Mouse (Mus musculus) hindbrain, embryonic 14.5 days (tissue): ENCODE measurements around the gene Atp6v0c. TPM values are rescaled to one million over a fixed set of nuclear protein-coding genes. Genes with fewer than 3 reads are reported as not detected.
A peak's percentile ranks its signal among the peaks of the same experiment; 100 is the strongest.

Experiments
- ATAC-seq: fragments of 200-750 bp; cut with Nextera tagmentation; 2 replicates; pipeline ENCODE4 v1.8.0; 2017; ENCODE audit warnings: moderate number of reproducible peaks, mild to moderate bottlenecking, moderate TSS enrichment, moderate library complexity; ENCODE audit not compliant: low FRiP score
- DNase-seq: peaks from one replicate; pipeline ENCODE4 v3.0.0-alpha.2; 2015; ENCODE audit warnings: low spot score
- H3K27ac ChIP-seq: fragments of 300-500 bp; sonication (generic); 2 replicates; pipeline ENCODE4 v1.5.1; 2014; ENCODE audit warnings: mild to moderate bottlenecking, moderate library complexity
- H3K27me3 ChIP-seq: fragments of 300-500 bp; sonication (generic); 2 replicates; pipeline ENCODE4 v1.6.1; 2014; ENCODE audit warnings: mild to moderate bottlenecking, low read length, mixed read lengths; ENCODE audit not compliant: control insufficient read depth, insufficient read depth
- H3K36me3 ChIP-seq: fragments of 300-500 bp; sonication (generic); replicated peaks from 2 replicates; pipeline ENCODE4 v1.6.1; 2014; ENCODE audit not compliant: control insufficient read depth, insufficient read depth
- H3K4me1 ChIP-seq: fragments of 300-500 bp; sonication (generic); replicated peaks from 2 replicates; pipeline ENCODE4 v1.6.1; 2014; ENCODE audit warnings: antibody characterized with exemption, low read length, mixed read lengths; ENCODE audit not compliant: control insufficient read depth, insufficient read depth
- H3K4me2 ChIP-seq: fragments of 300-500 bp; sonication (generic); replicated peaks from 2 replicates; pipeline ENCODE4 v1.6.1; 2014; ENCODE audit warnings: mild to moderate bottlenecking, moderate library complexity
- H3K4me3 ChIP-seq: fragments of 300-500 bp; sonication (generic); replicated peaks from 2 replicates; pipeline ENCODE4 v1.5.1; 2014; ENCODE audit warnings: mild to moderate bottlenecking, low read length
- H3K9ac ChIP-seq: fragments of 300-500 bp; sonication (generic); 2 replicates; pipeline ENCODE4 v1.6.1; 2014
- H3K9me3 ChIP-seq: fragments of 300-500 bp; sonication (generic); 2 replicates; pipeline ENCODE4 v1.6.1; 2016; ENCODE audit warnings: low read length; ENCODE audit not compliant: control insufficient read depth
- WGBS: fragments of 180-500 bp; shearing (Covaris S2); extraction: QIAGEN DNeasy Blood & Tissue Kit; methylation state at CpG from one replicate; pipeline ENCODE4 v1.1.7; 2014; 5-methylcytosine and 5-hydroxymethylcytosine counted together
- polyA plus RNA-seq: library from polyadenylated mRNA; unstranded; fragments of >200 nt; fragmentation: Nextera tagmentation; extraction: Ambion mirVana; gene quantifications from 2 replicates; pipeline ENCODE4 v1.2.1, GENCODE M21; 2014

The Atp6v0c gene
- polyA plus RNA-seq, 1 experiment from 2014 or later = 1,495 TPM

GRCm38 (mm10) chr17:24151382-24151781 is 18.1 kb downstream of the Atp6v0c start:
- Histone ChIP-seq H3K4me1 (peaks cover 7% of the 10 kb centered on the region; the same call in 1 of the 2 replicates), H3K27me3 (no peaks in the 10 kb centered on the region), H3K4me2 (peak overlapping the region; percentile 55), H3K27ac (no peak overlapping the region), H3K36me3 (peaks cover 11% of the 10 kb centered on the region), H3K9me3 (no peaks in the 10 kb centered on the region), H3K9ac (no peak overlapping the region), H3K4me3 (no peak overlapping the region)
- ATAC-seq (no peak), DNase-seq (no peak)
- WGBS = 20% methylated on average over 7 of the region's 7 CpGs

GRCm38 (mm10) chr17:24150824-24151223 is 18.7 kb downstream of the Atp6v0c start, which contains the start of gene Pdpk1:
Gene Pdpk1, minus strand, starts transcription at chr17:24150924.
- DNase-seq (no peak), ATAC-seq (no peak)
- H3K27me3 ChIP-seq = no peaks in the 10 kb centered on the region
- H3K4me3 ChIP-seq = peak within 1 kb of the TSS; percentile 27; the same call in 1 of the 2 replicates
- no peaks in the 10 kb centered on the region for H3K9me3 ChIP-seq
- H3K36me3 ChIP-seq = peaks cover 5% of the 10 kb centered on the region
- no peak within 1 kb of the TSS for H3K27ac ChIP-seq
- peak within 1 kb of the TSS; percentile 55 for H3K4me2 ChIP-seq
- 85% methylated on average over 2 of the region's 2 CpGs for WGBS
- H3K9ac ChIP-seq = no peak within 1 kb of the TSS; the same call in 1 of the 2 replicates
- peaks cover 7% of the 10 kb centered on the region; the same call in 1 of the 2 replicates for H3K4me1 ChIP-seq

- WGBS = 91% methylated on average over 7 of the region's 7 CpGs
- no peak for DNase-seq
- Histone ChIP-seq H3K4me1 (peaks cover 7% of the 10 kb centered on the region; the same call in 1 of the 2 replicates), H3K27me3 (no peaks in the 10 kb centered on the region), H3K9ac (no peak overlapping the region), H3K9me3 (no peaks in the 10 kb centered on the region), H3K36me3 (no peaks in the 10 kb centered on the region), H3K27ac (no peak overlapping the region), H3K4me2 (no peak overlapping the region), H3K4me3 (no peak overlapping the region)
- ATAC-seq = no peak
Observed at GRCm38 (mm10) chr17:24149421-24149820, 20.1 kb downstream of the Atp6v0c start.

DNA sequence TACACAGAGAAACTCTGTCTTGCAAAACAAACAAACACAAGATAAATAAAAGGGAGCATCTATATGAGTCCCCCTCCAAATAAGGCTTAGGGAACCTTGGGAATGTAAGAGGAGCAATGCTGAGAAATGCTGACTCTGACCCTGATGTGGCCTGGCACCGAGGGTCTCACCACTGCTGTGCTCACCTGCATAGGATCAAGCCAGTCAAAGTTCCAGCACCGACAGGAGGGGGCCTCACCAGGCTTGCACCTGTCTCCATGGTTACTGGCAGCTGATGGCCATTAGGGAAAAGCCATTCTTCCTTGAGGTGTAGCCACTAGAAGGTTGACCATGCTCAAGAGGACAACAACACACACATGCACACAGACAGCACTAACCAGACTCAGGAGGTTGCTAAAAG is 26.6 kb downstream of the Atp6v0c start:
- Histone ChIP-seq H3K4me3 (no peak overlapping the region), H3K4me2 (no peak overlapping the region), H3K27ac (no peak overlapping the region), H3K27me3 (no peaks in the 10 kb centered on the region), H3K9ac (no peak overlapping the region), H3K36me3 (no peaks in the 10 kb centered on the region), H3K9me3 (no peaks in the 10 kb centered on the region), H3K4me1 (peaks cover 21% of the 10 kb centered on the region)
- ATAC-seq (no peak), DNase-seq (no peak)
- WGBS = 57% methylated on average over 2 of the region's 2 CpGs

DNA sequence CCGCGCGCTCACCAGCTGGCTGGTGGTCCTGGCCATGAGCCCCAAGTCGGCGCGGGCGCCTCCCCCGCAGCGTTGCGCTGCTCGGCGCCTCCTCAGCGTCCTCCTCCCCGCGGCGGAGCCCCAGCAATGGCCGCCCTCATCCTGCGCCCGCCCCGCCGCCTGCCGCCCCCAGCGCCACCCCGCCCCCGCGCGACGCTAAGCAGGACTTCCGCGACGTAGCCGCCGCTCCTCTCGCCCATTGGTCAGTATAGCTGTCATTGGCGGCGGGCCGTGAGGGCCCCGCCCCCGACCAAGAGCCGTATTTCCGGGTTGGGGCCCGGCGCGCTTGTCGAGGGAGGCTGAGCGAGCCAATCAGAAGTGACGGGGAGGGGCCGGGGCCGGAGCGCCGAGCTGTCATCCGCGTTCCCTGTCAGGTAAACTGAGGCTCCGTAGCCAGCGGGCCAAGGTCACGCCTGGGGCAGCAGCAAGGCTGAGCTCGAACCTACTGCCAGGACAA is 28.0 kb downstream of the Atp6v0c start:
- peak; percentile 98 for DNase-seq
- peak overlapping the region; percentile 82 for H3K27ac ChIP-seq
- H3K4me3 ChIP-seq = peak overlapping the region; percentile 91
- WGBS = under 1% methylated on average over 52 of the region's 57 CpGs
- no peaks in the 10 kb centered on the region for H3K27me3 ChIP-seq
- peaks cover 25% of the 10 kb centered on the region for H3K4me1 ChIP-seq
- H3K9me3 ChIP-seq = no peaks in the 10 kb centered on the region
- peak overlapping the region; percentile 84 for H3K4me2 ChIP-seq
- H3K36me3 ChIP-seq = no peaks in the 10 kb centered on the region
- peak overlapping the region; percentile 89 for H3K9ac ChIP-seq
- ATAC-seq = peak; percentile 97

DNA sequence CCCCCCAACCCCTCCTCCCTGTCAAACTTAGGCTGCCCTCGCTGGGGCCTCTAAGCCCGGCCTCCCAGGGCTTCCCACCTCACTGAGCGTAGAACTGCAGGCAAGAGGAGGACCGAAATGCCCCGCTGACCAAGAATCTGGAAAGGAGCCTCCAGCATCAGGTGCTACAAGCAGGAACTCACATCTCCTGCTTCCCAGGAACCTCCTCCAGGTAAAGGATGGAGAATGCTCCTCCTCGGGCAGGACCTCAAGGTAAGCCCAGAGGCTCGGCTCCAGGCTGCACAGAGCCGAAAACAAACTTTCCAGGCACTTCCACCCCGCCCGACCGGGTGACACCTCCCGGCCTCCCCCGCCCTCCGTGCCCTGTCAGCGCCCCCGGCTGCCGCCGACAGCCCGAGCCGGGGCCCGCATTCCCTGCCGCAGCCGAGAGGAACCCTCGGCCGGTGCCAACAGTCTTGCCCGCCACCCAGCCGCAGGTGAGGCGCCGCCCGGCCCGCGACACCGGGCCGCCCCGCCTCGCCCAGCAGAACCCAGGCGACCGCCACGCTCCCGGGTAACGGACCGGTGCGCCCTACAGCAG is 28.6 kb downstream of the Atp6v0c start:
- peak overlapping the region; percentile 91 for H3K4me3 ChIP-seq
- peak; percentile 35 for ATAC-seq
- no peaks in the 10 kb centered on the region for H3K9me3 ChIP-seq
- peak overlapping the region; percentile 89 for H3K9ac ChIP-seq
- no peaks in the 10 kb centered on the region for H3K36me3 ChIP-seq
- peak overlapping the region; percentile 82 for H3K27ac ChIP-seq
- peaks cover 25% of the 10 kb centered on the region for H3K4me1 ChIP-seq
- peak overlapping the region; percentile 84 for H3K4me2 ChIP-seq
- WGBS = under 1% methylated on average over 38 of the region's 43 CpGs
- no peak for DNase-seq
- no peaks in the 10 kb centered on the region for H3K27me3 ChIP-seq

DNA sequence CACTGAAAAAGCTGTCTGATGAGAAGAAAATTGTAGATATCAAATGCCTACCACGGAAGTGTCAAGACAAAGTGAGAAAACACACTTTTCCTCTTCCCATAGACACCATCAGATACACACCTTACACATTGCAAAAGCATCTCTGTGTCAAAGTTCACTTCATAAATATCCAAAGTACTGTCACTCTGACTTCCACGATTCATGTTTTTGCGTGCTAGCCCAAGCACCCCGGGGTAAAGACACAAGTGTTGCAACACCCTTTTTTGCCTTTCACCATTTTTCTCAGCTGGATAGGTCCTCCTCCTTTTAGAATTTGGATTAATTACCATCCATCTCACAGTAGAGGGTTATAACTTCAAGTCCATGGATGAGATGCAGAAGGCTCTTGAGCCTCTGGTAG is 29.5 kb downstream of the Atp6v0c start:
- no peak overlapping the region for H3K27ac ChIP-seq
- 92% methylated on average over 4 of the region's 4 CpGs for WGBS
- ATAC-seq (no peak), DNase-seq (no peak)
- H3K4me1 ChIP-seq = peaks cover 25% of the 10 kb centered on the region
- H3K36me3 ChIP-seq = no peaks in the 10 kb centered on the region
- peak overlapping the region; percentile 84 for H3K4me2 ChIP-seq
- peak overlapping the region; percentile 91; the same call in 1 of the 2 replicates for H3K4me3 ChIP-seq
- H3K9me3 ChIP-seq = no peaks in the 10 kb centered on the region
- no peaks in the 10 kb centered on the region for H3K27me3 ChIP-seq
- H3K9ac ChIP-seq = peak overlapping the region; percentile 89; the same call in 1 of the 2 replicates

DNA sequence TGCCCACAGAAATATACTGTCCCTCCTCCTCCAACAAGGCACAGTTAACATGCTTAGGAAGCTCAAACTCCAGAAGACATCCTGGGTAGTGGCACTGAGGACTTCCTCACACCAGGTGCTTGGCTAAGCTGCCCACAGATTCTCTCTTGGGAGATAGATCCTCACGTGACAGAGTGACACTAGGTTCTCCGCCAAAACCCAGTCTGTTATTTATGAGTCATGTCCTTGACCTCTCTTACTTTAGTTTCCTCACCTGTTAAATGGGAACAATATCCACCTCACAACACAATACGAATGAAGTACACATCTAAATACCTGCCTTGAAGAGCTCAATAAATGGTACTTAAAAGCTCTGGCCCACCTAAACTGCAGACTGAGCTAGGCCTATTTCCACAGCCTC is 30.2 kb downstream of the Atp6v0c start:
- no peak for ATAC-seq
- 90% methylated on average over 3 of the region's 3 CpGs for WGBS
- no peaks in the 10 kb centered on the region for H3K9me3 ChIP-seq

GRCm38 (mm10) chr17:24137226-24137880 is 32.1 kb downstream of the Atp6v0c start:
- Histone ChIP-seq H3K4me3 (no peak overlapping the region), H3K9ac (no peak overlapping the region), H3K4me2 (no peak overlapping the region), H3K36me3 (no peaks in the 10 kb centered on the region), H3K27me3 (no peaks in the 10 kb centered on the region), H3K9me3 (no peaks in the 10 kb centered on the region), H3K4me1 (peaks cover 19% of the 10 kb centered on the region), H3K27ac (no peak overlapping the region)
- WGBS = 81% methylated on average over 2 of the region's 2 CpGs
- ATAC-seq = no peak
- DNase-seq = no peak

More for the DNA sequence above, 30.2 kb downstream of the Atp6v0c start:
- no peak overlapping the region for H3K27ac ChIP-seq
- no peaks in the 10 kb centered on the region for H3K27me3 ChIP-seq
- H3K4me3 ChIP-seq = no peak overlapping the region
- peaks cover 25% of the 10 kb centered on the region for H3K4me1 ChIP-seq
- H3K4me2 ChIP-seq = no peak overlapping the region
- no peak overlapping the region for H3K9ac ChIP-seq
- no peaks in the 10 kb centered on the region for H3K36me3 ChIP-seq
- DNase-seq = no peak
